Mouse (Mus musculus) thymus, adult 18-20 months (tissue): ENCODE data around the gene Rsph1.
"Not testable (repeated sequence)": the region's sequence is repeated elsewhere in the genome, so short reads cannot be mapped to it uniquely, and the experiment has no call there.

Source experiments
- DNase-seq, 2 experiments: peaks; one replicate each; pipeline ENCODE4 v3.0.0; 2022; ENCODE audit warnings: mixed read lengths in 2 of 2

Rsph1 gene

DNA sequence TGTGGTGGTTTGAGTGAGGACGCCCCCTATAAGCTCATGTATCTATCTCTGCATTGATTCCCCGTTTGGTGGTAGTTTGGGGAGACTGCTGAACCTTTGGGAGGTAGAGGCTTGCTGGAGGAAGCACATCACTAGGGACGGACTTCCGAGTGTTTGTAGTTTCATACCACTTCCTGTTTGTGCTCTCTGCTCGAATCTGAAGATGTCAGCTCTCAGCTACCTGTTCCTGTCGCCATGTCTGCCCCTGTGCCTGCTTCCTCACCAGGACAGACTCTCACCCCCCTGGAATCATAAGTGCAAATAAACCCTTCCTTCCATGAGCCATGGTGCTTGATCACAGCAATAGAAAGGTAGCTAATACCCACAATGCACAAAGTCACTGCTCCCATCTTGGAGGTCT is 2.0 kb downstream of the Rsph1 start:
- DNase-seq, result no peak

DNA sequence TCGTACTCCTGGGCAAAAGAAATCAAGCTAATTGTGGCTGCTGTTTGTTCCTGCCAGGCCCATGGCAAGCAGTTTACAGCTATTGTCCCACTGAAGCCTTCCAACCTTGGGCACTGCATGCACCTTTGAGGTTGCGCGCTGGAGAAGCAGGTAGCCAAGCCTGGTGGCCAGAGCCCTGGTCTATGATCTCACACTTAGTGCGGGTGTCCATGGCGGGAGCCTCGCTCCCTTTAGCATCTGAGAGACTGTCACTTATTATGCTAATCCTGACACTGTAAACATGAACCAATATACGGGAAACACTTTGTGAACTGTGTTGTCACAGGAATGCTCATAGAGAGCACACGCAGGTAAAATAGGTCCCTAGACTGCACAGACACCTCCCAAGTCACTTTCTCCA is 3.6 kb downstream of the Rsph1 start:
- no peak for DNase-seq

DNA sequence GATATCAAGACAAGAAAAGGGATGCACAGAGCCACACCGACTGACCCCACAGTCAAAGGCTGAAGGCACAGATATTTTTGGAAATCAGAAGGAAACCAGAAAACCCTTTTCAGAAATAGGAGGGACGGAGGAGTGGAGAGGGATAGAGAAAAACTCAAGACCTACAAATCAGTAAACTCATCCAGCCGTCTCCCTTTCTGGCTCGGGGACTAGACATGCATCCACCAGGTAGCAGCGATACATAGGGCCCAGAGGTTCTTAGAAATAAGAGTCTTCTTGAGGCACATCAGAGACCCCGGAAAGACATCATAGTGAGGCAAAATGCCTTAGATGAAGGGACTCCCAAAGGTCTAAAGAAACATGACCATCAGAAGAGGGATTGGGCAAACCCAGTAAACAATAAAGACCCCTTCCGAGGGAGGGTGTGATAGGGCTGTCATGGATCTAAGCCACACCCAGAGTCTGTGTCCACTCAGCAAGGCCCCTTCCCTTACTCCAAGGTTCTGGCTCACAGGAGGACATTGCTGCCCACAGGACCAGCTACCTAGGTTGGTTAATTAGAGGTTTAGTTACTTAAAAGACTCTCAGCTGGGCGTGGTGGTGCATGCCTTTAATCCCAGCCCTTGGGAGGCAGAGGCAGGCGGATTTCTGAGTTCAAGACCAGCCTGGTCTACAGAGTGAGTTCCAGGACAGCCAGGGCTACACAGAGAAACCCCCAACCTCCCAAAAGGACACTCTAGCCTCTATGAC is 4.6 kb downstream of the Rsph1 start:
- DNase-seq, result no peak

DNA sequence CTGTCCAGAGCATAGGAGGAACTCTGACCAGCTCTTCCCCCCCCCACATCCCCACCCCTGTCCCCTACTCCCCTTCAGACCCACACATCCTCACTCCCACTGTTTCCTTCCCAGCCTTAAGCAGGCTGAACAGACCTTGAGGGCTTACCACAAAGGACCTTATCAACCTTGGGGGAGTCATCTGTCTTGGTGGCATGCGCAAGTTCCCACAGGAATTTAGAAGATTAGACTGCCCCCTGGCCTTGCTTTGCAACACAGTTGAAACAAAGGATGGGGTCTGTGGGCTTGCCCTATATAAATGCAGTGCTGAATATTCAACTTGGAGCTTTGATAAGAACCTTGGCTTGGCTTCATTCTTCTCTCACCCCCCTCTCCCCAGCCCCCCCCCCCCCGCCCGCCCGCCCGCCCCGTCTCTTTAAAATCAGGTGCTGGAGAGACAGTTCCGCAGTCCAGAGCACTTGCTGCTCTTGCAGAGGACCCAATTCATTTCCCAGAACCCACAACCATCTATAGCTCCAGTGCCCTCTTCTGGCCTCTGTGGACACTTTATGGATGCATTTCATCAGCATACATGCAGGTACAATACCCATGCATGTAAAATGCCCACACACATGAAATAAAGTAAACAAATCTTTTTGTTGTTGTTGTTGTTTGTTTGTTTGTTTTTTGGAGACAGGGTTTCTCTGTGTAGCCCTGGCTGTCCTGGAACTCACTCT is 5.9 kb downstream of the Rsph1 start:
- no peak for DNase-seq

DNA sequence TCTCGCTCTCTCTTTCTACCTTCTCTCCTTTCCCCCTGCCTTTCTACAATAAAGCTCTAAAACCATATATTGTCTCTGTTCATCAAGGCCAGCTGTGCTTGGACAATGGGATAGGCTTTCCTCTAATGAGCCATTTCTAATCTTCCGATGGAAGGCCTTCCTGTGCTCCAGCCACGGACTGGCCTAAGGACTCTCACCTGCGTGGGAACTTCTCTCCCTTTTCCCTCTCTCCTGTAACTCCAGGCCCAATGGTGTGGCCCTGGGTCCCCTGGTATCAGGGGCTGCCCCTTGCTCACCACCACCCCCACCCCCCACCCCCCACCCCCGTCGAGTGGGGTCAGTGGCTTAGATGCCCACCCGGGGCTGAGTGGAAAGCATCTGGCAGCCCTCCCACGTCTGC is 6.4 kb downstream of the Rsph1 start:
- DNase-seq, result not testable (repeated sequence)

DNA sequence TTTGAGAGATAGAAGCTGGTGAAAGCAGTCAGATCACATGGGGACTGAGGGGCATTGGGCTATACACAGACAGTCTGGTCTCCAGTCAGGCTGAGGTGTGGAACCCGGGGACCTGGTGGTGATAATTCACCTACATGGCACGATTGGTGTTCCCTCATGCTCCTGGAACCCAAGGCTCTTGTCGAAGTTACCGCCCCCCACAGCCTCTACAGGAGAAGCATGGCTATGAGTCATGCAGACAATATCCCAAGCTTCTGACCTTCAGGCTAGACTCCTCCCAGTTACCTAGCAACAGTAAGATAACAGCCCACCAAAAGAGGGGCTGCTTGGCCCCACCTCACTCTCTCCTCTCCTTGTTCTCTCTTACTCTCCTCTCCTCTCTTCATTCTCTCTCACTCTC is 6.9 kb downstream of the Rsph1 start:
- DNase-seq, result no peak

DNA sequence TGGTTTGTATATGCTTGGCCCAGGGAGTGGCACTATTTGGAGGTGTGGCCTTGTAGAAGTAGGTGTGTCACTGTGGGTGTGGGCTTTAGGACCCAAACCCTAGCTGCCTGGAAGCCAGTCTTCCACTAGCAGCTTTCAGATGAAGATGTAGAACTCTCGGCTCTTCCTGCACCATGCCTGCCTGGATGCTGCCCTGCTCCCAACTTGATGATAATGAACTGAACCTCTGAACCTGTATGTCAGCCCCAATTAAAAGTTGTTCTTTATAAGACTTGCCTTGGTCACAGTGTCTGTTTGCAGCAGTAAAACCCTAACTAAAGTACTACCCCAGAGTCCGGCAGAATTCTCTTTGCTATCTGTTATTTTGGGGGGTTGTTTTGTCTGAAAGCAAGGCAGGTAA is 7.4 kb downstream of the Rsph1 start:
- no peak for DNase-seq

DNA sequence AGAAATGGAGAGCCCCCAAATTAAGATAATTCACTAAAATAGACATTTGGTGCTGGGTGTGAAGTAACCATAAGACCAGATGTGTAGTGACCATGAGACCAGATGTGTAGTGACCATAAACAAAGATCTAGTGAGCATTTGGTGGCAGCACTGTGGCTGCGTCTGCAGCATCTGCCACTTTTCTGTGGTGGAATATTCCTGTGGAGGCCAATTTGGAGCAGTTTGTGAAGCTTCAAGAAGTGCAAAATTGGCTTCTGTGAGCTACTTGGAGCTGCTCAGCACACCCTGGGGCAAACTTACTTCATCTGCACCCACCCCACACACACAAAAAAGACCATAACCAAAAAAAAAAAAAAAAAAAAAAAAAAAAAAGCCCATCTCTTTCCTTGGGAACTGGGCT is 9.2 kb downstream of the Rsph1 start:
- no peak for DNase-seq

DNA sequence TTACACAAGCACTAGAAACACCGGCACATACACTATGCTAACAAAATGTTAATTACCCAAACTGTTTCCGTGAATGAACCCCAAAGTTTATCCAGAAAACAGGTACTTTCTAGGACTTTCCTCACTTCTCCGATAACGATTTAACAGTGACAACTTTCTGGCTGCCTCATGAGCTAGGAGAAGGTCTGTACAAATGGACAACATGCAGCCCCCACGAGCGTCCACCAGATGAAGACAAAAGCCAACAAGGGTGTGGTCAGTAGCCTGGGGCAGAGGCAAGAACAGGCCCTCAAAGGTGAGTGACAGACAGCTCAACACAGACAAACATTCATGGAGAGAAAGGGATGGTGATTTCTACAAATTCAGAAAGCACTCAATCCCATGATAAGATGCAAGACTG is 9.6 kb downstream of the Rsph1 start:
- no peak for DNase-seq

DNA sequence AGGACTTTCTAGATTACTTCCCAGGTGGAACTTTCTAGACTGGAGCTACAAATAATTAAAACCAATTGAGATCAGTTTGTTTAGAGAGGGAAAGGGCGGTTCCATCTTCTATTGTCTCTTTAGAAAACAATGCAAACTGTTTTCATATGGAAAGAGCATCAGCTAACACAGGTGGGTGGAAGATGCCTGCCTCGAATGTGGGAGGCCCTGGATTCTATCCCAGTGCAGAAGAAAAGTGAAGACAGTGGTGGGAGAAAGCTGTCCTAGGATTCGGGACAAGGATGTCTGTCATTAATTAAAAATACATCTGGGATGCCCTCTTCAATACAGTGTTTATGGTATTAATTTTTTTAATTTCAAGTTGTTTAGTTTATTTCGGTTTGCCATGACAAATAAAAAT is 10.0 kb downstream of the Rsph1 start:
- no peak for DNase-seq

DNA sequence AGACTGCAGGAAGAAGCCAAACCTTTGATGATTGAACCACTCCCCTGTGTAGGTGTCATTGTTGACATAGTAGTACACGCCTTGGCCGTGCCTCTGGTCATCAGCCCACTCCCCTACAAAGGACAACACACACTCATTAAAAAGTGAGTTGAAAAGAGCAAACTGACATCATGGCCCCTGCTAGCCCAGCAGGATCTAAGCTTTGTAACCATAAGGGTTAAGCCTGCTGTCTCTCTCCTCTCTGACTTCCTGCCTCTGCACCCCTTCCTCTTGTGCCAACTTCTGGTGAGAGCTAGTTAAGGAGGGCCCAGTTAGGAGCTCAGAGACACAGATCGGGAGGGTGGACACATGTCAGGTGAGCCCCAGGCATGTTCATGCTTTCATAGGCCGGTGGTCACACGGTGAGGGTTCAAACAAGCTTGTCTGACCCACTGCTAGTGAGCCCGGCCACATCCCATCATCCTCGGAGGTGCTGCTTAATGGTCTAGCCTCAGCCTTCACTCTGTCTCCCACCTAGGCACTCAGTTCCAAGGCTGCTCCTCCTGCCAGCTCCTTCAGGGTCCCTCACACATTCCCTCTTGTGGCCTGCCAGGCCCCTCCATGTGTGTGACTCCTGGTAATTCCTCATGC is 10.7 kb downstream of the Rsph1 start:
- DNase-seq, result no peak

DNA sequence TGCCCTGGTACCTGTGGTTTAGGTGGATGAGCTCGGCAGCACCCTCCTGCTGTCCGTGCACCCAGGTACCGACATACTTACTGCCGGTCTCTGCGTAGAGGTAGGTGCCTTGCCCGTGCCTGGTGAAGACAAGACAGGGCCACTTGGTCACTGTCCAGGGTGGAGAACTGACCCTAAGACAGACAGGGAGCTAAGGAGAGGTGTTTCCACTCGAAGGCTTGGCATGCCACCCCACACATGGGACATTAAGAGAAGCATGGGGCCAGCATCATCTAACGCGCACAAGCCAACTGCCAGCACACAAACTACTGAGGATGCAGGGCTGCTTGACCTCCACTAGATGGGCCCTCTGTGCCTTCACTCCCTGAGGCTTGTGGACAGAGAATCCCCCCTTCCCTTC is 11.4 kb downstream of the Rsph1 start:
- DNase-seq, result no peak

DNA sequence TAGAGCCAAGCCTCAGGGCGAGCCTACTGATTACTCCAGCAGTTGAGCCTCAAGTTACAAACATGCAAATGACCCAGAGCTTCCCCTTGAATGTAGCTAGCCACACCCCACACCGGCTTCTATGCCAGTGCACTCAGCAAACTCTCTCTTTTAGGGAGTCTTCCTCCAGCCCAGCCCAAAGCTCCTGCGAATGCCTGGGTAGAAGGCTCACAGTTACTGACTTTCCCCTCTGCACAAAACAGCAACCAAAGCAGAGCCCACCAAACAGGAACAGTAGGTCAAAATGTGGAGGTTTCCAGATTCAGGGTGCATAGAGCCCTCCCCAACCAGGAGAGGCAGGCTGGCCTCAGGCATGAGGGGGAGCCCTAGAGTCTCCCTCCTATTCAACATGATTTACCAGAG is 12.0 kb downstream of the Rsph1 start:
- no peak for DNase-seq

DNA sequence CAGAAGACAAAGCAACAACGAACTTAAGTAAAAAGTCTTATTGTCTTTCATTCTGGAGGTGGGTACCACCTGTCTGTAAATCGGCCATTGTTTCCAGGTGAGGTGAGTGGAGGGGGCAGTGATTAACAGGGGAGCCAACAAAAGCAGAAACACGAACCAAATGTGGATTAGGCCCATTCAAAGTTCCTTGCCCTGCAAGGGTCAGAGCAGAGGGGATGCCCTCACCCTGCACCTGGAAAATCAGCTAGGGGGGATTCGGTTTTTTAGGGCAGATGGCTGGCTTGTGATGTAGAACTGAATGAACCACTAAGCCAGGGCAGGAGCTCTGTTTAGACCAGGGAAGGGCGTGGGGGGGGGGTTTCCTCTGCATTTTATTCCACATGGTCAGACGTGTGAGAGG is 12.8 kb downstream of the Rsph1 start:
- DNase-seq, result no peak

DNA sequence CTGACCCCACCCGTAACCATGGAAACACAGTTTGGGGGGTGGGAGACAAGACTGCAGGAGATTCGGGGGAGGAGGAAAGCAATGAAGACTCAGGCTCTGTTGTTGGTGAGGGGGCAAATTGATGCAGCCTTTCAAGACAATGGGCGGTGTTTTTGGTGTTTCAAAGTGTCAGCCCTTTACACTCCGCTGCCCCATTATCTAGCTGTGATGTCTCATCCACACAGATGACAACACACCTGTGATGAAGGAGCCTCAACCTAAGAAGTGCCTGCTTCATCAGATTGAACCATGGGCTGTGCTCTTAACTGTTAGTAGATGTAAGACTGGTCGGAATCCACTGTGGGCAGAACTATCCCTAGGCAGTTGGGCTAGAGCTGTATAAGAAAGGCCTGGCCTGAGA is 13.4 kb downstream of the Rsph1 start:
- no peak for DNase-seq

DNA sequence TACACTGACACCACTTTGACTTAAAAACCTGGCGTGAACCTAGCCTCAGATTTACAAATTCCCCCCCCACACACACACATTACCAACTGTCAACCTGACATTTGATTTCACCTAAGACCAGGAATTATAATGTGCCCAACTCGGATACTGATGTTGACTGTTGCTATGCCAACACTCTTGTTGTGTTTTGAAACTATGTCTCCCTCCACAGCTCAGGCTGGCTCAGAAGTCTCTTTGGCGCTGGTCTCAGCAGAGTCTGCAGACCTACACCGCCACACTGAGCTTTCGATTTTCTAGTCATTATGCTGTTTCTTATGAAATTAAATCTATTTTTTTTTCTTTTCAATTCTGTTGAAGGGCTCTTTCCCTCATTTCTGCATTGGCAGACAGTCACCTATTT is 14.5 kb downstream of the Rsph1 start:
- DNase-seq, result no peak

DNA sequence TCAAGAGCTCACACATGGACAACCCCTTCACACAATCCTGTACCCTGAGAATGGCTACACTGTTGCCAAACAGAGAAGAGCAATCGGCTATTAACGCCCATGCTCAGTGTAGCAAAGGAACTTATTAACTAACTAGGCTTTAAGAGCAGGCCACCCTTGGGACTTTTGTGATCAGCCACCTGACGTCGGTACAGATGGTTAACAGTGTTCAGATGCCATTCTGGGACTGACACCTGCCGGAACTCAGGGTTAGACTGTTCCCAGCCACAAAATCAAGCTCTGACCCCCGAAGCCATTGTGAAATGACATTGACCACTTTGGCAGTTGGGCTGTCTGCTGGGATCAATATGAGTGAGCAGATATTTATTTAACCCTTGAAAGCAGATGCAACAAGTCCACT is 15.8 kb downstream of the Rsph1 start:
- no peak for DNase-seq

DNA sequence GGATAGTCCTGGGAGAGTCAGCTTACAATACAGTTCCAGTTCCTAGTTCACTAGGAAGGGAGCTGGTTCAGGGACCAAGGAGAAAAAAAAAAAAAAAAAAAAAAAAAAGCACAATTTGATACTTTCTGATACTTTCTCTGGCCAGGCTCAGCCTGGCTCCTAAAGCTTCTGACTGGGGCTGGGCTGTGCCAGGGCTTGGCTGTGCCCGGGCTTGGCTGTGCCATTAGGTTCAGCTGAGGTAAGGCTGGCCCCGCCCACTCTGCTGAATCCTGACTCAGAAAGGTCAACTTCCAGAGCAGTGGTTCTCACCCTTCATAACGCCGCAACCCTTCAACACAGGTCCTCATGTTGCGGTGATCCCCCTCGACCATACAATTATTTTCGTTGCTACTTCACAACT is 16.8 kb downstream of the Rsph1 start:
- no peak for DNase-seq

DNA sequence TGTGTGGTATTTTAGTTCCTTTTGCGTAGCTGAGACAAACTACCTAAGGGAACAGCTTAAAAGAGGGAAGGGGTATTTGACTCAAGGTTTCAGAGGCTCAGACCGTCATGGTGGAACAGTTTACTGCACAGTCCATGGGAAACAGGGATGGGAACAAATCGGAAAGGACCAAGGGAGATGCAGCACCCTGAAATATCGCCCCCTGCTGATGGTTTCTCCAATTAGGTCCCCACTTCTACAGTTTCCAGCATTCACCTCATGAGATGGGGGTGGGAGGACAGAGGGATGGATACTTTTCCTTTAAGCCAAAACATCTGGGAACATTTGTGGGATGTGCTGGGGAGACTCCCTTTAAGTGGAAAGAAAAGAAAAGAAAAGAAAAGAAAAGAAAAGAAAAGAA is 17.4 kb downstream of the Rsph1 start:
- no peak for DNase-seq

DNA sequence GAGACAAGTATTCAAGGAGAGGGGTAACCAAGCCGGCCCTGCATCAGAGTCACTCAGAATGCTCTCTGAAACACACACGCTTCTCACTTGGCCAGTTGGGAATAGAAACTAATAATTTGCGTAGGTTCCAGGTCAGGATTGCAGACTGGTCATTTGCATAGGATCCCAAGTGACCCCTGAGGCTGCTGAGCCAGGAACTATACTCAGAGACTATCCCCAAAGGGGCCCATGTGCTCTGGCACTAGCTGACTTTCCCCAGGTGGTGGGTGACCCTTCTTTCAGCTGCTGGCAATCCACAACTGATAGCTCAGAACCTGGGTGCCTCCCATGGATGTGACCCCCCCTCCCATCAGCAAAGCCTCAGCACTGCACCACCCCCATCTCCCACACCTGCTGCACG is 18.0 kb downstream of the Rsph1 start:
- DNase-seq, result no peak

DNA sequence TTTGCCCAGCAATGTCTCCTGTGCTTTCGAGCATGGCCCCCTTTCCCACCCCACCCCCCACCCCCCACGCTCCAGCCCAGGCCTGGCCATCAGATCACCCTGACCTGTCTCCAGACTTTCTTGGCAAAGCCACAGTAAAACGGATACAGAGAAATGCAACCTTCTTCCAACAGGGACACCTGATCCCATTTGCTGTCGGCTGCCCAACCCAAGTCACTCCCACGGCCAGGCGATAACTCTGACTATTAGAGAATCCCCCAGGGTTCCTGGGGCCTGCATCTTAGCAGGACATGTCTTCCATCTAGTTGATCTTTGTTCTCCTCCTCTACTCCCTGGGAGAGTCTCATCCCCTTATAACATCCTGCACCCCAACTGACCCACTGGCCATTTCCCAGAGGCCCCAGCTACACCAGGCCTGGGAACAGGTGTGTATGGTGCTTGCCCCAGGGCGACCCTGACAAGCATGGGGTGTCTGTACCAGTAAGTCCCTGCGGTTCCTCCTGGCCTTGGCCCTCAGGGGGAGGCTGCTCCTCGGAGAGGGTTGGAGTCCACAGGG is 18.8 kb downstream of the Rsph1 start:
- no peak for DNase-seq

DNA sequence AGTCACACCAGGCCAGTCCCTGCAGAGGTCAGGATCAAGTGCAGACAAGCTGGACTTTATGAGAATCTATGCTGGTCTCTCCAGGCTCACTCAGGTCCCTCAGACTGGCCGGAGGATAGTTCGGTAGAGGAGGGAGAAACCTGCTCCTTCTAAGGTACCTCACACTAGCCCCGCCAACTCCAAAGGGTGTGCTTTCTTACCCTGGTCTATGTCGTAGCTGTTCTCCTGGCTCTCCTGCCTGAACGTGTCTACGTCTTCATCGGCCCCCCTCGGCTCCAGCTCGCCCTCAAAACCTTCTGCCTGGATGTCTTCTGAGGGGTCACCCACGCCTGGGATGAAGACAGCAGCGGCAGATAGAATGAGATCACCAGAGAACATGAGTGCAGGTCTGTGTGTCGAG is 19.3 kb downstream of the Rsph1 start:
- DNase-seq, result no peak

DNA sequence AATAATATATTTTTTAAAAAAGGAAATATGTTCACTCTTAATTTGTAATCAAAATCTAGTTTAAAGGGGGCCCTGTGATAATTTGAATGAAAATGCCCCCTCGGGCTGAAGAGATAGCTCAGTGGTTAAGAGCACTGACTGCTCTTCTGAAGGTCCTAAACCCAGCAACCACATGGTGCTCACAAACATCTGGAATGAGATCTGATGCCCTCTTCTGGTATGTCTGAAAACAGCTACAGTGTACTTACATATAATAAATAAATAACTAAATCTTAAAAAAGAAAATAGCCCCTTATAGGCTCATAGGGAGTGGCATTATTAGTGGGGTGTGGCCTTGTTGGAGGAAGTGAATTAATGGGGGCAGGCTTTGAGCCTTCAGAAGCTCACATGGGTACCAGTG is 20.0 kb downstream of the Rsph1 start:
- DNase-seq, result no peak

DNA sequence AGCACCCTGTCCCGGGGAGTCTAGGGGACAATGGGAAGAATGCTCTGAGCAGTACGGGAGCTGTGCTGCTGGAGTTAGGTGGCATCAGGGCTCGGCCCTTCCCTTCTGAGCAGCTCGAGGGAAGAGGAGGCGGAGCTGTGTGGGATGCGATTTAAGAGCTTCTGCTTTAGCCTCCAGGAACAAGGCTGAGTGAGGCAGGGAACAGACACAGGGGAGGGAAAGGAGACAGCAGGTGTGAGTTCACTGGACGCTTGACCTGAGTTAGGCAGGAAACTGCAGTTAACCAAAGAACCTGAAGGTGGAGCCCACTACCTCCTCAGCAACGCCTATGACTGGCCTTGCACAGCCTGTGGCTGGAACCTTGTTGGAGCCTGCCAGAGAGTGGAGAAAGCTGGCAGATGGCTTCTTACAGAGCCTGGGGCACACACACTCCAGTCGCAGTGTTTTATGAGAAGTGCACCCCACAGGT is 22.7 kb downstream of the Rsph1 start:
- DNase-seq, result peak; percentile 57 to 67
